Mouse (Mus musculus): ENCODE data around the gene Apobec2. TPM values are rescaled to one million over a fixed set of nuclear protein-coding genes. Genes with fewer than 3 reads are reported as not detected.

The Apobec2 gene
- polyA plus RNA-seq, 1 experiment from 2014 or later = 5.6 TPM

DNA sequence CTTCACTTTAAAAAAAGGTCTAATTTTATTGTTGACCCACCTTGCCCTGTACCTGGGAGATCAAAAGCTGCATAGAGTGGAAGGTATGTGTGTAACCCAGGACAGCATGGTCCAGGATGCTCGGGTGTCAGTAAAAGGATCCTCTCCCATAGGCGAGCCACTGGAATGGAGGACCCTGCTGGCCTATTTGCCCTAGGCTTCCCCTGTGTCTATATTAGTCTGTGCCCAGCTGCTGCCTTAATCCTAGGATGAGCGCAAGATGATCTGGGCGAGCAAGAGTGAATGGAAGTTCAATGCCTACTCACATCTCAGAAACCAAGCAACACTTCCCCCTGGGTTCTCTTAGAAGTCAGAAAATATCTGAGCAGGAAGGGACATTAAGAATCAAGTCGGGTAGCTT, 1.7 kb downstream of the Apobec2 start:
- Histone ChIP-seq H3K27ac (ENCODE audit: low read length) (peak overlapping the region; percentile 26; the same call in 1 of the 2 replicates), H3K27me3 (replicated peaks; ENCODE audit: insufficient read depth, low read length) (no peaks in the 10 kb centered on the region), H3K9me3 (ENCODE audit: low read length) (no peaks in the 10 kb centered on the region), H3K4me3 (ENCODE audit: low read depth, low read length) (no peak overlapping the region), H3K36me3 (ENCODE audit: insufficient read depth, low read length) (no peaks in the 10 kb centered on the region), H3K9ac (replicated peaks; ENCODE audit: low read depth) (no peak overlapping the region), H3K4me2 (replicated peaks; ENCODE audit: low read depth, low read length) (no peak overlapping the region), H3K4me1 (ENCODE audit: insufficient read depth, low read depth, low read length) (peaks cover 3% of the 10 kb centered on the region; the same call in 1 of the 2 replicates)
- ATAC-seq (no peak), DNase-seq (ENCODE audit: low spot score) (no peak)
- no peak for TF ChIP-seq EP300 (IDR thresholded peaks at IDR 0.05)
- no peak for TF ChIP-seq CTCF (IDR thresholded peaks at IDR 0.05)
- WGBS = 59% methylated on average over 5 of the region's 5 CpGs

DNA sequence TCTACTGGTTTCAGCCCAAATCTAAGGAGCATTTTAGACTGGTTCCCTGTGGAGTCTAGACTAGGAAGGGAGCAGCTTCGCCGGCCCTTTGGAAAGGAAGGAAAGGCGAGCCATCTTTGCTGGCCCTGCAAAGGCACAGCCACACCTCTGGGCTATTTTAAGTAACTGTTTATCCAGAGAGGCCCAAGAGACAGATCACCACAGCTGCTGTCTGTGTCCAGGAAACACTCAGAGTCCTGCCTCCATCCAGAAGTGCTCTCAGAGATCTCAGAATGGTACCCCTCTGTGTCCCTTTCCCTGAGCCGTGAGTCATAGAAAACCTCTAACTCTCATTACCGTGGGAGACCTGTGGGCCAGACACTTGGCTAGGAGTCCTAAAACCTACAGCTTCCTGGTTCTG, 2.3 kb downstream of the Apobec2 start:
- Histone ChIP-seq H3K9me3 (ENCODE audit: low read length) (no peaks in the 10 kb centered on the region), H3K4me1 (ENCODE audit: insufficient read depth, low read depth, low read length) (peaks cover 3% of the 10 kb centered on the region; the same call in 1 of the 2 replicates), H3K27ac (ENCODE audit: low read length) (no peak overlapping the region; the same call in 1 of the 2 replicates), H3K27me3 (replicated peaks; ENCODE audit: insufficient read depth, low read length) (no peaks in the 10 kb centered on the region), H3K9ac (replicated peaks; ENCODE audit: low read depth) (no peak overlapping the region), H3K4me3 (ENCODE audit: low read depth, low read length) (no peak overlapping the region), H3K4me2 (replicated peaks; ENCODE audit: low read depth, low read length) (no peak overlapping the region), H3K36me3 (ENCODE audit: insufficient read depth, low read length) (no peaks in the 10 kb centered on the region)
- peak; percentile 56 for ATAC-seq
- 26% methylated on average over 5 of the region's 5 CpGs for WGBS
- peak; percentile 58 for DNase-seq (ENCODE audit: low spot score)
- TF ChIP-seq CTCF (IDR thresholded peaks at IDR 0.05) (no peak), EP300 (IDR thresholded peaks at IDR 0.05) (peak; percentile 43; the same call in 1 of the 2 replicates)

DNA sequence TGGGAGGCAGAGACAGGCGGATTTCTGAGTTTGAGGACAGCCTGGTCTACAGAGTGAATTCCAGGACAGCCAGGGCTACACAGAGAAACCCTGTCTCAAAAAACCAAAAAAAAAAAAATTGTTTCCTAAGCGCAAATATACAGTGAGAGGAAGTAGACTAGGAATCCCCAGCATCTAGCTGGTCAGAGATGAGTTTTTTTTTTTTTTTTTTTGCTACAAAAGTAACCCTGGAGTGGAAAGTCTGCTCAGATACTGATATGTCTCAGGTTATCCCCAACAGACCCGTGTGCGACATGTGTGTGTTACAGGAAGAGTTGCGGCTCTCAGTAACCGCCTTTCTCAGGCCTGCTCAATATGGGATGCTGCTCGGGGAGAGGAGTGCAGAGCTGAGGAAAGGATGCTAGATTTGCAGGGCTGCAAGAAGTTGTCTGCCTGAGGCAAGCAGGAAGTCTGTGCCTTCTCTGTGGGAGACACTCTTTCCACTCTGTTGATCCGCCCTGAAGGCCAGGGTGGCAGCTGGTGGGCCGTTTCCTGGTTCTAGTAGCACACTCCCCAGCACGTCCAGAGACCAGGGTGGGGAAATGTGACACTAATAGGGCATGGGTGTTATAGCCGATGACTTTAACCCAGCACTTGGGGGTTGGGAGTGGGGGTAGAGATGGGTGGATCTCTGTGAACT, 4.7 kb downstream of the Apobec2 start:
- DNase-seq (ENCODE audit: low spot score) (no peak), ATAC-seq (no peak)
- Histone ChIP-seq H3K36me3 (ENCODE audit: insufficient read depth, low read length) (no peaks in the 10 kb centered on the region), H3K4me3 (ENCODE audit: low read depth, low read length) (no peak overlapping the region), H3K27ac (ENCODE audit: low read length) (no peak overlapping the region), H3K9ac (replicated peaks; ENCODE audit: low read depth) (no peak overlapping the region), H3K9me3 (ENCODE audit: low read length) (no peaks in the 10 kb centered on the region), H3K4me2 (replicated peaks; ENCODE audit: low read depth, low read length) (no peak overlapping the region), H3K27me3 (replicated peaks; ENCODE audit: insufficient read depth, low read length) (no peaks in the 10 kb centered on the region), H3K4me1 (ENCODE audit: insufficient read depth, low read depth, low read length) (peaks cover 7% of the 10 kb centered on the region; the same call in 1 of the 2 replicates)
- TF ChIP-seq CTCF (IDR thresholded peaks at IDR 0.05) = no peak
- TF ChIP-seq EP300 (IDR thresholded peaks at IDR 0.05) = no peak
- 53% methylated on average over 11 of the region's 11 CpGs for WGBS

- peak; percentile 51 for ATAC-seq
- H3K4me2 ChIP-seq (replicated peaks; ENCODE audit: low read depth, low read length) = no peak overlapping the region
- no peaks in the 10 kb centered on the region for H3K9me3 ChIP-seq (ENCODE audit: low read length)
- peak overlapping the region; percentile 65 for H3K27ac ChIP-seq (ENCODE audit: low read length)
- TF ChIP-seq EP300 (IDR thresholded peaks at IDR 0.05) = no peak
- TF ChIP-seq CTCF (IDR thresholded peaks at IDR 0.05) = no peak
- no peaks in the 10 kb centered on the region for H3K36me3 ChIP-seq (ENCODE audit: insufficient read depth, low read length)
- H3K27me3 ChIP-seq (replicated peaks; ENCODE audit: insufficient read depth, low read length) = no peaks in the 10 kb centered on the region
- no peak overlapping the region for H3K9ac ChIP-seq (replicated peaks; ENCODE audit: low read depth)
- 48% methylated on average over 13 of the region's 13 CpGs for WGBS
- H3K4me1 ChIP-seq (ENCODE audit: insufficient read depth, low read depth, low read length) = peaks cover 7% of the 10 kb centered on the region; the same call in 1 of the 2 replicates
- H3K4me3 ChIP-seq (ENCODE audit: low read depth, low read length) = no peak overlapping the region
- DNase-seq (ENCODE audit: low spot score) = peak; percentile 54
These were observed 5.6 kb downstream of the Apobec2 start for GRCm38 (mm10) chr17:48426991-48427750.

- H3K27ac ChIP-seq (ENCODE audit: low read length) = no peak overlapping the region
- no peak for TF ChIP-seq CTCF (IDR thresholded peaks at IDR 0.05)
- TF ChIP-seq EP300 (IDR thresholded peaks at IDR 0.05) = no peak
- no peaks in the 10 kb centered on the region for H3K36me3 ChIP-seq (ENCODE audit: insufficient read depth, low read length)
- ATAC-seq (peak; percentile 49), DNase-seq (ENCODE audit: low spot score) (peak; percentile 57)
- H3K4me3 ChIP-seq (ENCODE audit: low read depth, low read length) = no peak overlapping the region
- H3K4me1 ChIP-seq (ENCODE audit: insufficient read depth, low read depth, low read length) = peaks cover 7% of the 10 kb centered on the region; the same call in 1 of the 2 replicates
- no peak overlapping the region for H3K9ac ChIP-seq (replicated peaks; ENCODE audit: low read depth)
- peak overlapping the region; percentile 25; the same call in 1 of the 2 replicates for H3K4me2 ChIP-seq (replicated peaks; ENCODE audit: low read depth, low read length)
- no peaks in the 10 kb centered on the region for H3K9me3 ChIP-seq (ENCODE audit: low read length)
- no peaks in the 10 kb centered on the region for H3K27me3 ChIP-seq (replicated peaks; ENCODE audit: insufficient read depth, low read length)
- WGBS = 15% methylated on average over 9 of the region's 9 CpGs
These were observed 6.7 kb downstream of the Apobec2 start for GRCm38 (mm10) chr17:48425823-48426612.

GRCm38 (mm10) chr17:48424237-48424636, 8.5 kb downstream of the Apobec2 start:
- Histone ChIP-seq H3K27ac (ENCODE audit: low read length) (no peak overlapping the region), H3K27me3 (replicated peaks; ENCODE audit: insufficient read depth, low read length) (no peaks in the 10 kb centered on the region), H3K4me2 (replicated peaks; ENCODE audit: low read depth, low read length) (no peak overlapping the region), H3K36me3 (ENCODE audit: insufficient read depth, low read length) (no peaks in the 10 kb centered on the region), H3K4me1 (ENCODE audit: insufficient read depth, low read depth, low read length) (peaks cover 3% of the 10 kb centered on the region; the same call in 1 of the 2 replicates), H3K9me3 (ENCODE audit: low read length) (no peaks in the 10 kb centered on the region), H3K9ac (replicated peaks; ENCODE audit: low read depth) (no peak overlapping the region), H3K4me3 (ENCODE audit: low read depth, low read length) (no peak overlapping the region)
- 92% methylated on average over 9 of the region's 9 CpGs for WGBS
- no peak for ATAC-seq
- no peak for DNase-seq (ENCODE audit: low spot score)
- TF ChIP-seq CTCF (IDR thresholded peaks at IDR 0.05) (no peak), EP300 (IDR thresholded peaks at IDR 0.05) (no peak)
